Mouse (Mus musculus): ENCODE measurements around the gene Slc25a29.
A peak's percentile ranks its signal among the peaks of the same experiment; 100 is the strongest.
"Not testable (repeated sequence)": the region's sequence is repeated elsewhere in the genome, so short reads cannot be mapped to it uniquely, and the experiment has no call there.

Gene Slc25a29

GRCm38 (mm10) chr12:108835840-108836409 is at the start of gene Slc25a29, which contains the start of gene Slc25a47:
Slc25a29 (minus strand) TSS chr12:108835883.
Slc25a47 (plus strand) TSS chr12:108836046.
- DNase-seq (ENCODE audit: extremely low read depth, low read depth, low spot score): no peak

GRCm38 (mm10) chr12:108882776-108883175 is 47.1 kb upstream of the Slc25a29 start:
- DNase-seq (ENCODE audit: extremely low read depth, low read depth, low spot score): no peak

- DNase-seq (ENCODE audit: extremely low read depth, low read depth, low spot score): no peak
Measured at GRCm38 (mm10) chr12:108881192-108881591, 45.5 kb upstream of the Slc25a29 start.

- no peak for DNase-seq (ENCODE audit: extremely low read depth, low read depth, low spot score)
Measured at GRCm38 (mm10) chr12:108880606-108881005, 44.9 kb upstream of the Slc25a29 start.

GRCm38 (mm10) chr12:108879138-108879537 is 43.5 kb upstream of the Slc25a29 start:
- no peak for DNase-seq (ENCODE audit: extremely low read depth, low read depth, low spot score)

- no peak for DNase-seq (ENCODE audit: extremely low read depth, low read depth, low spot score)
Measured at GRCm38 (mm10) chr12:108873122-108873521, 37.4 kb upstream of the Slc25a29 start.

GRCm38 (mm10) chr12:108869575-108869974 is 33.9 kb upstream of the Slc25a29 start:
- DNase-seq (ENCODE audit: extremely low read depth, low read depth, low spot score): no peak

GRCm38 (mm10) chr12:108865007-108865494 is 29.4 kb upstream of the Slc25a29 start:
- DNase-seq (ENCODE audit: extremely low read depth, low read depth, low spot score): no peak

GRCm38 (mm10) chr12:108858486-108858885 is 22.8 kb upstream of the Slc25a29 start:
- no peak for DNase-seq (ENCODE audit: extremely low read depth, low read depth, low spot score)

GRCm38 (mm10) chr12:108857589-108858184 is 22.0 kb upstream of the Slc25a29 start:
- no peak for DNase-seq (ENCODE audit: extremely low read depth, low read depth, low spot score)

- no peak for DNase-seq (ENCODE audit: extremely low read depth, low read depth, low spot score)
Measured at GRCm38 (mm10) chr12:108857109-108857508, 21.4 kb upstream of the Slc25a29 start.

- no peak for DNase-seq (ENCODE audit: extremely low read depth, low read depth, low spot score)
Measured at GRCm38 (mm10) chr12:108856186-108856585, 20.5 kb upstream of the Slc25a29 start.

- no peak for DNase-seq (ENCODE audit: extremely low read depth, low read depth, low spot score)
Measured at GRCm38 (mm10) chr12:108855081-108855480, 19.4 kb upstream of the Slc25a29 start.

GRCm38 (mm10) chr12:108852822-108853221 is 17.1 kb upstream of the Slc25a29 start:
- no peak for DNase-seq (ENCODE audit: extremely low read depth, low read depth, low spot score)

GRCm38 (mm10) chr12:108850886-108851285 is 15.2 kb upstream of the Slc25a29 start:
- no peak for DNase-seq (ENCODE audit: extremely low read depth, low read depth, low spot score)

- DNase-seq (ENCODE audit: extremely low read depth, low read depth, low spot score): no peak
Measured at GRCm38 (mm10) chr12:108850129-108850528, 14.4 kb upstream of the Slc25a29 start.

GRCm38 (mm10) chr12:108849488-108850022 is 13.9 kb upstream of the Slc25a29 start:
- no peak for DNase-seq (ENCODE audit: extremely low read depth, low read depth, low spot score)

GRCm38 (mm10) chr12:108848033-108848432 is 12.3 kb upstream of the Slc25a29 start:
- DNase-seq (ENCODE audit: extremely low read depth, low read depth, low spot score): not testable (repeated sequence)

GRCm38 (mm10) chr12:108842663-108843062 is 7.0 kb upstream of the Slc25a29 start:
- DNase-seq (ENCODE audit: extremely low read depth, low read depth, low spot score): peak; percentile 62

- peak; percentile 87 for DNase-seq (ENCODE audit: extremely low read depth, low read depth, low spot score)
Measured at GRCm38 (mm10) chr12:108841181-108841580, 5.5 kb upstream of the Slc25a29 start.

- DNase-seq (ENCODE audit: extremely low read depth, low read depth, low spot score): no peak
Measured at GRCm38 (mm10) chr12:108836722-108837121, 1.0 kb upstream of the Slc25a29 start.

- DNase-seq (ENCODE audit: extremely low read depth, low read depth, low spot score): no peak
Measured at GRCm38 (mm10) chr12:108835208-108835839, 359 bp downstream of the Slc25a29 start.
